Mouse (Mus musculus): Measurements from ENCODE around the gene Podnl1. TPM values are rescaled to one million over a fixed set of nuclear protein-coding genes. Genes with fewer than 3 reads are reported as not detected.
A peak's percentile ranks its signal among the peaks of the same experiment; 100 is the strongest.

Podnl1 gene
- polyA plus RNA-seq, 2 experiments = 0.04 TPM; not detected in 1

DNA sequence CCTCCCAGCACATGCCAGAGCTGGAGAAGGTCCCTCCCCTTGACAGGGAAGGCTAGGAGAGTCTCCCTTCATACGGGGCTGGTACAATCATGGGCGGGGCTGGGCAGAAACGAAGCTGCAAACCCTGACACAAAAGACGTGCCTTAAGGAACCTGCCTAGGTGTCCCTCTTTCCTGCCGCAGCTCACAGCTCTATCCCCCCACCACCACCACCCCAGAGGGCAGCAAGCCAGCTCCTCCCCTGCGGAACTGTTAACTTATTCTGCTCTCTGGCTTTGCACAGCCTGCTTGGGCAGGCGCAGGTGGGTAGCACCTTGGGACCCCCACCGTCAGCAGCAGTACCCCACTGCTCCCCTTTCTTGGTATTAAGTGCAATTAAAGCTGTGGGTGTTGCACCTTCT lies 29.7 kb upstream of the Podnl1 start:
- WGBS (ENCODE audit: insufficient replicate concordance) = 72% methylated on average over 8 of the region's 8 CpGs
- ATAC-seq (ENCODE audit: insufficient read depth) (no peak), DNase-seq (ENCODE audit: low read depth in 3 of 3, low spot score in 3 of 3) (no peak)
- no peak overlapping the region for H3K4me2 ChIP-seq (ENCODE audit: low read depth)
- no peak for TF ChIP-seq CTCF (IDR thresholded peaks at IDR 0.05; ENCODE audit: low read depth)
- no peak for TF ChIP-seq EP300 (IDR thresholded peaks at IDR 0.05; ENCODE audit: low read depth)
- H3K4me1 ChIP-seq (replicated peaks; ENCODE audit: control insufficient read depth in 2 of 2, insufficient read depth in 2 of 2, low read length in 1 of 2) = no peaks in the 10 kb centered on the region
- no peaks in the 10 kb centered on the region for H3K27me3 ChIP-seq (ENCODE audit: control insufficient read depth, insufficient read depth, low read length)
- no peaks in the 10 kb centered on the region for H3K9me3 ChIP-seq (ENCODE audit: control insufficient read depth, low read length)
- no peak overlapping the region for H3K27ac ChIP-seq
- H3K4me3 ChIP-seq (ENCODE audit: insufficient read depth in 1 of 2, low read depth in 2 of 2, low read length in 2 of 2) = no peak overlapping the region
- H3K36me3 ChIP-seq (replicated peaks; ENCODE audit: control insufficient read depth, insufficient read depth, low read depth) = peaks cover 12% of the 10 kb centered on the region
- no peak overlapping the region for H3K9ac ChIP-seq (replicated peaks)

GRCm38 (mm10) chr8:84098376-84098775 lies 27.4 kb upstream of the Podnl1 start:
- Histone ChIP-seq H3K27me3 (ENCODE audit: control insufficient read depth, insufficient read depth, low read length) (no peaks in the 10 kb centered on the region), H3K9me3 (ENCODE audit: control insufficient read depth, low read length) (no peaks in the 10 kb centered on the region), H3K27ac (no peak overlapping the region), H3K36me3 (replicated peaks; ENCODE audit: control insufficient read depth, insufficient read depth, low read depth) (peaks cover 10% of the 10 kb centered on the region), H3K9ac (replicated peaks) (no peak overlapping the region), H3K4me2 (ENCODE audit: low read depth) (no peak overlapping the region), H3K4me1 (replicated peaks; ENCODE audit: control insufficient read depth in 2 of 2, insufficient read depth in 2 of 2, low read length in 1 of 2) (peaks cover 2 to 3% of the 10 kb centered on the region in 2 experiments), H3K4me3 (ENCODE audit: insufficient read depth in 1 of 2, low read depth in 2 of 2, low read length in 2 of 2) (no peak overlapping the region)
- 91% methylated on average over 7 of the region's 7 CpGs for WGBS (ENCODE audit: insufficient replicate concordance)
- DNase-seq (ENCODE audit: low read depth in 3 of 3, low spot score in 3 of 3) (no peak), ATAC-seq (ENCODE audit: insufficient read depth) (no peak)
- TF ChIP-seq EP300 (IDR thresholded peaks at IDR 0.05; ENCODE audit: low read depth) (no peak), CTCF (IDR thresholded peaks at IDR 0.05; ENCODE audit: low read depth) (no peak)

- no peak overlapping the region for H3K4me2 ChIP-seq (ENCODE audit: low read depth)
- WGBS (ENCODE audit: insufficient replicate concordance) = 84% methylated on average over 25 of the region's 25 CpGs
- H3K9me3 ChIP-seq (ENCODE audit: control insufficient read depth, low read length) = no peaks in the 10 kb centered on the region
- no peaks in the 10 kb centered on the region for H3K27me3 ChIP-seq (ENCODE audit: control insufficient read depth, insufficient read depth, low read length)
- ATAC-seq (ENCODE audit: insufficient read depth) (no peak), DNase-seq (ENCODE audit: low read depth in 3 of 3, low spot score in 3 of 3) (no peak)
- no peak overlapping the region for H3K9ac ChIP-seq (replicated peaks)
- TF ChIP-seq EP300 (IDR thresholded peaks at IDR 0.05; ENCODE audit: low read depth) (no peak), CTCF (IDR thresholded peaks at IDR 0.05; ENCODE audit: low read depth) (no peak)
- H3K4me1 ChIP-seq (replicated peaks; ENCODE audit: control insufficient read depth in 2 of 2, insufficient read depth in 2 of 2, low read length in 1 of 2) = peaks cover 6 to 14% of the 10 kb centered on the region in 2 experiments
- H3K27ac ChIP-seq = no peak overlapping the region
- H3K36me3 ChIP-seq (replicated peaks; ENCODE audit: control insufficient read depth, insufficient read depth, low read depth) = peaks cover 7% of the 10 kb centered on the region
- H3K4me3 ChIP-seq (ENCODE audit: insufficient read depth in 1 of 2, low read depth in 2 of 2, low read length in 2 of 2) = no peak overlapping the region
Observed at GRCm38 (mm10) chr8:84101476-84102270, 24.1 kb upstream of the Podnl1 start.

DNA sequence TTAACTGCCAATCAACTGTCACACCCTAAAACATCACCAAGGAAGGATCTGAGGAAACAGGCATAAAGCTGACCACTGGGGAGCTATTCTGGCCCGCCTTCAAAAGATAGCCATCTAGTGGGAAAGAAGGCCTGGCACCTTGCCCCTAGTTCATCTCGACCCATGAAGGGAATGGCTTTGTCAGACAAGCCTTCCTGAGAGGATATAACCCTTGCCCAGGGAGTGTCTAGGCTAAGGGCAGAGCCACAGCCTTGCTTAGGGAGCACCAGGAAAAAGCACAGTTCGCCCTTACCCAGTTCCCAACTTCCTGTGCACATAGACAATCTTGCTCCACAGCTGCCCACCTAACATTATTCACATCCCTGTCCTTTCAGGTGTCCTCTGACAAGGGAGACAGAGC lies 22.2 kb upstream of the Podnl1 start:
- peak overlapping the region; percentile 79 to 94 for H3K4me3 ChIP-seq (ENCODE audit: insufficient read depth in 1 of 2, low read depth in 2 of 2, low read length in 2 of 2)
- H3K4me1 ChIP-seq (replicated peaks; ENCODE audit: control insufficient read depth in 2 of 2, insufficient read depth in 2 of 2, low read length in 1 of 2) = peaks cover 6 to 14% of the 10 kb centered on the region in 2 experiments
- TF ChIP-seq CTCF (IDR thresholded peaks at IDR 0.05; ENCODE audit: low read depth) = no peak
- no peak for TF ChIP-seq EP300 (IDR thresholded peaks at IDR 0.05; ENCODE audit: low read depth)
- no peak for ATAC-seq (ENCODE audit: insufficient read depth)
- H3K27ac ChIP-seq = no peak overlapping the region
- H3K9me3 ChIP-seq (ENCODE audit: control insufficient read depth, low read length) = no peaks in the 10 kb centered on the region
- 26% methylated on average over 3 of the region's 3 CpGs for WGBS (ENCODE audit: insufficient replicate concordance)
- no peaks in the 10 kb centered on the region for H3K36me3 ChIP-seq (replicated peaks; ENCODE audit: control insufficient read depth, insufficient read depth, low read depth)
- peak overlapping the region; percentile 78 for H3K4me2 ChIP-seq (ENCODE audit: low read depth)
- DNase-seq (ENCODE audit: low read depth in 3 of 3, low spot score in 3 of 3) = no peak
- H3K27me3 ChIP-seq (ENCODE audit: control insufficient read depth, insufficient read depth, low read length) = no peaks in the 10 kb centered on the region
- H3K9ac ChIP-seq (replicated peaks) = peak overlapping the region; percentile 82; the same call in 1 of the 2 replicates

- no peak overlapping the region for H3K27ac ChIP-seq
- ATAC-seq (ENCODE audit: insufficient read depth) = peak; percentile 76
- peak overlapping the region; percentile 79 to 94 for H3K4me3 ChIP-seq (ENCODE audit: insufficient read depth in 1 of 2, low read depth in 2 of 2, low read length in 2 of 2)
- peak overlapping the region; percentile 82 for H3K9ac ChIP-seq (replicated peaks)
- TF ChIP-seq CTCF (IDR thresholded peaks at IDR 0.05; ENCODE audit: low read depth) = peak; percentile 58
- TF ChIP-seq EP300 (IDR thresholded peaks at IDR 0.05; ENCODE audit: low read depth) = no peak
- H3K27me3 ChIP-seq (ENCODE audit: control insufficient read depth, insufficient read depth, low read length) = no peaks in the 10 kb centered on the region
- peaks cover 6 to 14% of the 10 kb centered on the region in 2 experiments for H3K4me1 ChIP-seq (replicated peaks; ENCODE audit: control insufficient read depth in 2 of 2, insufficient read depth in 2 of 2, low read length in 1 of 2)
- H3K36me3 ChIP-seq (replicated peaks; ENCODE audit: control insufficient read depth, insufficient read depth, low read depth) = no peaks in the 10 kb centered on the region
- WGBS (ENCODE audit: insufficient replicate concordance) = 0% methylated on average over 25 of the region's 29 CpGs
- no peaks in the 10 kb centered on the region for H3K9me3 ChIP-seq (ENCODE audit: control insufficient read depth, low read length)
- peak overlapping the region; percentile 78 for H3K4me2 ChIP-seq (ENCODE audit: low read depth)
- DNase-seq (ENCODE audit: low read depth in 3 of 3, low spot score in 3 of 3) = peak; percentile 32 to 45 (median 41)
Observed at GRCm38 (mm10) chr8:84104221-84104620, 21.6 kb upstream of the Podnl1 start.

All from liver, embryonic 14.5 days (tissue).